Mouse (Mus musculus): ENCODE measurements at regions not wholly inside any gene's neighbourhood (a gene's known extent, or its start where the extent isn't known, plus 50 kb on each side); places are given as distances from the start of the nearest gene placed in this dataset.

DNA sequence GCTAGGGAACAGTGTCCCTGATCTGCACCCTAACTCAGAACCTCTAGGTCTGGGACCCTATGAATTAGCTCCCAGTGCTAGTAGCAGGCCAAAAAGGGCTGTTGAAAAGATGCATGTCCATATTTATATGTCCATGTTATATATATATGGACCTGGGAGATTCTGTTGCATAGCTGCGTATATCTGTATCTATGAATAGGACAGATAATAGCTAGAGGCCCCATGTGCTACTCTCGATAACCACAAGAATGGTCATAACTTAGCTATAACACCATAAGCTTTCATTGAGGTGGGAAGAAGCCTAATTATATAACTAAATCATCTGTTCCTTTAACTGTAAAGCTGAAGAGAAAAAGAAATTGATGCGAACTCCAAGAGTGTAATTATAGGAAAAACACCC is 60.6 kb upstream of the Ak4 start:
- TF ChIP-seq EP300 (IDR thresholded peaks at IDR 0.05) (no peak), CTCF (IDR thresholded peaks at IDR 0.05) (no peak)
